Mouse (Mus musculus): ENCODE data around the gene Heatr4. TPM values are rescaled to one million over a fixed set of nuclear protein-coding genes. Genes with fewer than 3 reads are reported as not detected.

The Heatr4 gene
- total RNA-seq (2023): not detected

GRCm38 (mm10) chr12:83984752-83985151 lies at the start of gene Heatr4:
TSS of gene Heatr4 (minus strand) at chr12:83984852.

DNA sequence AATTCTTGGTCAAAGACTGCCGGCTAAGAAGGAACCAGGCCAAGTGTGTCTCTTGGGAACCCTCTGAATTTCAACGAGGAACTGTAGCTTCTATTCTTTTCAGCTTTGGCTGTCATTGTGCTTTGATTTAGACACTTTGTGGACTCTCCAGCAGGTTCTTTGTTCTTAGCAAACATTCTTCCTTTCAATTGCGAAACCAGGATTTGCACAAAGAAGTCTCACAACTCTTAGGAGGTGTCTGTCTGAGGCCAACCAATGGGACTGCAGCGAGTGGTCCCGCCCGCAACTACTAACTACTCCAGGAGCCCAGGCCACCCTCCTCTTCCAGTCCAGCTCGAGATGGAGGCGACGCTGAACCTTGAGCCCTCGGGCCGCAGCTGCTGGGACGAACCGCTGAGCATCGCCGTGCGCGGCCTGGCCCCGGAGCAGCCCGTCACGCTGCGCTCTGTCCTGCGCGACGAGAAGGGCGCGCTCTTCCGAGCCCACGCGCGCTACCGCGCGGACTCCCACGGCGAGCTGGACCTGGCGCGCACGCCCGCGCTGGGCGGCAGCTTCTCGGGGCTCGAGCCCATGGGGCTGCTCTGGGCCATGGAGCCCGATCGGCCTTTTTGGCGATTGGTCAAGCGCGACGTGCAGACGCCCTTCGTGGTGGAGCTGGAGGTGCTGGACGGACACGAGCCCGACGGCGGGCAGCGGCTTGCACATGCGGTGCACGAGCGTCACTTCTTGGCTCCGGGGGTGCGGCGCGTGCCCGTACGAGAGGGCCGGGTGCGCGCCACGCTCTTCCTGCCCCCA lies 24.7 kb upstream of the Heatr4 start, which contains the start of gene Acot1:
TSS of gene Acot1 (plus strand) at position 320 of the 795 bp plus-strand sequence.

DNA sequence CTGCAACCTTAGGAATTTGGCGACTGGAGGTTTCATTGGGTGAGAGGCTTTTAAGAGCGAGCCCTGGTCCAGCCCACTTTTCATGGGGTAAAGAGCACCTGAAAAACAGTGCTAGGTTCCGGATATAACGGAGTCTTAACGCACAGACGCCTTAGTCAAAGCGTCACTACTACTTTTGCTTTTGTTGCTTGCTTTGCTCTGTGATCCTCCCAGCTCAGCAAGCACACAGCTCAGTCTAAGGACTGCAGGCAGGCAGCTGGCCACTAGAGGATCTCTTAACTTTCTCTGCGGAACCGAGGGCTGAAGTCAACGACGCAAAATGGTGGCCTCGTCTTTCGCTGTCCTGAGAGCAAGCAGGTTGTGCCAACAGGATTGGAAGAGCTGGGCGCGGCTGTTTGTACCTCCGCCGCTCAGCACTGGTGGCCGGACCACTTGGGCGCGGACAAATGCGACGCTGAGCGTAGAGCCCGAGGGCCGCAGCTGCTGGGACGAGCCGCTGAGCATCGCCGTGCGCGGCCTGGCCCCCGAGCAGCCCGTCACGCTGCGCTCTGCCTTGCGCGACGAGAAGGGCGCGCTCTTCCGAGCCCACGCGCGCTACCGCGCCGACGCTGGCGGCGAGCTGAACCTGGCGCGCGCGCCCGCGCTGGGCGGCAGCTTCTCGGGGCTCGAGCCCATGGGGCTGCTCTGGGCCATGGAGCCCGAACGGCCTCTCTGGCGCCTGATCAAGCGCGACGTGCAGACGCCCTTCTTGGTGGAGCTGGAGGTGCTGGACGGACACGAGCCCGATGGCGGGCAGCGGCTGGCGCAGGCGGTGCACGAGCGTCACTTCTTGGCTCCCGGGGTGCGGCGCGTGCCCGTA lies 3.2 kb upstream of the Heatr4 start, which contains the start of gene Acot2:
TSS of gene Acot2 (plus strand) at position 279 of the 859 bp plus-strand sequence.

GRCm38 (mm10) chr12:83950493-83950839 lies 34.2 kb downstream of the Heatr4 start, which contains the start of gene Riox1:
TSS of gene Riox1 (plus strand) at chr12:83950608.

GRCm38 (mm10) chr12:83921535-83922381 lies 62.9 kb downstream of the Heatr4 start, which contains the start of gene Numb:
TSS of gene Numb (minus strand) at chr12:83921934.

Other genes with a start within 250 kb of the Heatr4 start
- gene Papln, start 221.2 kb downstream of the Heatr4 start, total RNA-seq (2023): 0.56 TPM
- gene Numb, start 62.9 kb downstream of the Heatr4 start, total RNA-seq (2023): 72.2 TPM
- gene Riox1, start 34.2 kb downstream of the Heatr4 start, total RNA-seq (2023): 25.4 TPM
- 90.3 TPM for gene Acot2, start 3.0 kb upstream of the Heatr4 start, total RNA-seq (2023)
- gene Acot1, start 24.6 kb upstream of the Heatr4 start, total RNA-seq (2023): 6.3 TPM
- 0.12 TPM for gene Acot4, start 53.5 kb upstream of the Heatr4 start, total RNA-seq (2023)
- not detected for gene Gm49366, start 54.1 kb upstream of the Heatr4 start, total RNA-seq (2023)
- gene Acot3, start 67.3 kb upstream of the Heatr4 start, total RNA-seq (2023): not detected
- gene Acot5, start 84.5 kb upstream of the Heatr4 start, total RNA-seq (2023): not detected
- 2.2 TPM for gene Acot6, start 115.8 kb upstream of the Heatr4 start, total RNA-seq (2023)
- 0.33 TPM for gene Dnal1, start 129.5 kb upstream of the Heatr4 start, total RNA-seq (2023)
- 11.9 TPM for gene Pnma1, start 163.6 kb upstream of the Heatr4 start, total RNA-seq (2023)
- 163 TPM for gene Elmsan1, start 234.0 kb upstream of the Heatr4 start, total RNA-seq (2023)